Mouse (Mus musculus) thymus, adult 2 months (tissue): ENCODE results near the gene Nek5.

ENCODE experiments used
- CTCF ChIP-seq: fragments of 200-500 bp; IDR thresholded peaks from 2 replicates; pipeline ENCODE4 v1.5.1; 2012; ENCODE audit warnings: mild to moderate bottlenecking, control low read depth, low read length, moderate library complexity, borderline replicate concordance; ENCODE audit not compliant: control insufficient read depth, poor library complexity, insufficient read depth; ENCODE audit errors: extremely low read depth
- POLR2A ChIP-seq: fragments of 200-500 bp; IDR thresholded peaks from 2 replicates; pipeline ENCODE4 v1.6.1; 2012; ENCODE audit warnings: mild to moderate bottlenecking, low read length, control low read depth, moderate library complexity; ENCODE audit not compliant: control insufficient read depth, poor library complexity, insufficient read depth; ENCODE audit errors: extremely low read depth

DNA sequence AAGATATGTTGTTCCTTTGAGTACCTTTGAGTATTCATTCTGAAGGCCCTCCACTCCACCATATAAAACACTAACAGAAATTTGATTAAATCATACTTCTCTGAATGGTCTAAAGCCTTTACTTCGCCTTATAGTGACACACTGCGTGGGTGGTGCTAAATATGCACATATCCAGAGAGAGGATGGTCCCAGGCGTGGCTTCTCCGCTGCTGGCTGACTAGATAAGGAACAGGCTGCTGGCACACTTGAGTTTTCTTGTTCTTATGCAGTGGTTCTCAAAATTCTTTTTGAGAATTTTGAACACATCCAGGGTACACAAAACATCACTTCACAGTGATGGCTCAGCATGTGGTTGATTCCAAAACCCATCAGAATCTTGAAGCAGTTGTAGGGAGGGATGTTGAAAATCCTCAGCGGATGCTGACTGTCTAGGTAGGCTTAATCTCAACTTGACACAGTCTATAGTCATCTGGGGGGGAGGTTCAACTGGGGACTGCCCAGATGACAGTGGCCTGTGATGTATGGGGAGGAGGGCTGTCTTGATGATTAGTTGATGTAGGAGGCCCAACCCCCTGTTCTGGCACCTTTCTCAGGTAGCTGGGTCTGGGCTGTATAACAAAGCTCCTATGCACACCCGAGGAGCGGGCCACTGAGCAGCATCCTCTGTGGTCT lies 9.4 kb upstream of the Nek5 start:
- TF ChIP-seq CTCF (no peak), POLR2A (no peak)
